Mouse (Mus musculus) CH12.LX (cell line): Measurements from ENCODE around the gene Selplg. TPM values are rescaled to one million over a fixed set of nuclear protein-coding genes. Genes with fewer than 3 reads are reported as not detected.

Experiments used
- DNase-seq: peaks from one replicate; pipeline ENCODE4 v3.0.0-alpha.2; 2013; ENCODE audit errors: extremely low read depth
- H3K27ac ChIP-seq: 2 replicates; pipeline ENCODE4 v1.5.1; 2012; ENCODE audit warnings: low read depth, mild to moderate bottlenecking, control low read depth, moderate library complexity; ENCODE audit not compliant: insufficient read depth
- H3K27me3 ChIP-seq: replicated peaks from 2 replicates; pipeline ENCODE3; 2012; ENCODE audit warnings: inconsistent platforms
- H3K36me3 ChIP-seq, 2 experiments: replicated peaks in 1 of 2; 2 replicates each; pipeline versions ENCODE3 to v1.6.1; 2012; ENCODE audit warnings: inconsistent platforms in 1 of 2, low read length in 1 of 2, mild to moderate bottlenecking in 1 of 2, mixed read lengths in 1 of 2, moderate library complexity in 1 of 2; ENCODE audit not compliant: control insufficient read depth in 1 of 2, insufficient read depth in 1 of 2
- H3K4me1 ChIP-seq, 2 experiments: 2 replicates each; pipeline ENCODE4 v1.6.1; 2012; ENCODE audit warnings: inconsistent platforms in 1 of 2, moderate library complexity in 1 of 2; ENCODE audit not compliant: insufficient read depth in 2 of 2, control insufficient read depth in 1 of 2
- H3K4me2 ChIP-seq: 2 replicates; pipeline ENCODE4 v1.6.1; 2012; ENCODE audit warnings: low read depth, mild to moderate bottlenecking, control low read depth; ENCODE audit not compliant: poor library complexity, insufficient read depth, severe bottlenecking
- H3K4me3 ChIP-seq, 3 experiments: fragments of 150-350 bp in 1 of 3; sonication (generic) in 1 of 3; replicated peaks in 1 of 3; 2 replicates each; pipeline versions ENCODE3 to v1.5.1; 2011 to 2012; ENCODE audit warnings: low read depth in 2 of 3, low read length in 2 of 3, mild to moderate bottlenecking in 2 of 3, moderate library complexity in 2 of 3, control low read depth in 1 of 3, improper control_type of control experiment in 1 of 3, inconsistent platforms in 1 of 3, mixed read lengths in 1 of 3; ENCODE audit not compliant: poor library complexity in 1 of 3
- H3K79me2 ChIP-seq: replicated peaks from 2 replicates; pipeline ENCODE4 v1.6.1; 2012; ENCODE audit warnings: mild to moderate bottlenecking, moderate library complexity; ENCODE audit not compliant: control insufficient read depth, poor library complexity, insufficient read depth, severe bottlenecking; ENCODE audit errors: extremely low read depth
- H3K9ac ChIP-seq: 2 replicates; pipeline ENCODE4 v1.6.1; 2012; ENCODE audit warnings: low read depth, mild to moderate bottlenecking, control low read depth, moderate library complexity; ENCODE audit not compliant: insufficient read depth
- H3K9me3 ChIP-seq: replicated peaks from 2 replicates; pipeline ENCODE3; 2012; ENCODE audit warnings: low read length, inconsistent platforms, mixed read lengths
- CHD1 ChIP-seq: IDR thresholded peaks from 2 replicates; pipeline ENCODE4 v1.6.1; 2012; ENCODE audit warnings: low read depth, low read length, improper control_type of control experiment, inconsistent platforms
- CHD2 ChIP-seq: IDR thresholded peaks from 2 replicates; pipeline ENCODE4 v1.6.1; 2011; ENCODE audit warnings: low read length, improper control_type of control experiment
- CTCF ChIP-seq, 2 experiments: IDR thresholded peaks in 1 of 2; conservative IDR thresholded peaks in 1 of 2; 2 replicates each; pipeline ENCODE4 v1.5.1; 2011 to 2012; ENCODE audit warnings: low read depth in 2 of 2, low read length in 2 of 2, improper control_type of control experiment in 1 of 2, inconsistent platforms in 1 of 2, mild to moderate bottlenecking in 1 of 2, moderate library complexity in 1 of 2
- GABPA ChIP-seq: IDR thresholded peaks from 2 replicates; pipeline ENCODE4 v1.6.1; 2012; ENCODE audit warnings: low read depth, low read length, improper control_type of control experiment, inconsistent platforms; ENCODE audit not compliant: insufficient replicate concordance
- HCFC1 ChIP-seq: IDR thresholded peaks from 2 replicates; pipeline ENCODE4 v1.6.1; 2012; ENCODE audit warnings: low read depth, mild to moderate bottlenecking, inconsistent platforms, low read length, improper control_type of control experiment
- IRF4 ChIP-seq: IDR thresholded peaks from 2 replicates; pipeline ENCODE4 v1.6.1; 2014; ENCODE audit warnings: low read depth, mild to moderate bottlenecking, inconsistent platforms, low read length, improper control_type of control experiment
- JUN ChIP-seq: IDR thresholded peaks from 2 replicates; pipeline ENCODE4 v1.6.1; 2011; ENCODE audit warnings: low read depth, mild to moderate bottlenecking, low read length, improper control_type of control experiment, moderate library complexity; ENCODE audit not compliant: insufficient read depth
- KAT2A ChIP-seq: IDR thresholded peaks from 2 replicates; pipeline ENCODE4 v1.6.1; 2012; ENCODE audit warnings: low read length, improper control_type of control experiment, inconsistent platforms; ENCODE audit not compliant: insufficient replicate concordance
- MAX ChIP-seq: IDR thresholded peaks from 2 replicates; pipeline ENCODE4 v1.6.1; 2011; ENCODE audit warnings: low read length, improper control_type of control experiment
- MAZ ChIP-seq: IDR thresholded peaks from 2 replicates; pipeline ENCODE4 v1.6.1; 2012; ENCODE audit warnings: low read depth, mild to moderate bottlenecking, inconsistent platforms, low read length, improper control_type of control experiment, moderate library complexity
- MEF2A ChIP-seq: IDR thresholded peaks from 2 replicates; pipeline ENCODE4 v1.6.1; 2014; ENCODE audit warnings: low read depth, mild to moderate bottlenecking, inconsistent platforms, low read length, improper control_type of control experiment, borderline replicate concordance
- MYC ChIP-seq: IDR thresholded peaks from 2 replicates; pipeline ENCODE4 v1.6.1; 2011; ENCODE audit warnings: low read depth, mild to moderate bottlenecking, improper control_type of control experiment, low read length
- NRF1 ChIP-seq: IDR thresholded peaks from 2 replicates; pipeline ENCODE4 v1.6.1; 2014; ENCODE audit warnings: low read depth, mild to moderate bottlenecking, inconsistent platforms, low read length, improper control_type of control experiment, moderate library complexity
- PAX5 ChIP-seq: IDR thresholded peaks from 2 replicates; pipeline ENCODE4 v1.6.1; 2012; ENCODE audit warnings: low read length, inconsistent platforms, mixed read lengths
- POLR2AphosphoS2 ChIP-seq: IDR thresholded peaks from 2 replicates; pipeline ENCODE4 v1.6.1; 2011; ENCODE audit warnings: low read depth, low read length, improper control_type of control experiment
- USF1 ChIP-seq: IDR thresholded peaks from 2 replicates; pipeline ENCODE4 v1.6.1; 2014; ENCODE audit warnings: low read depth, mild to moderate bottlenecking, inconsistent platforms, low read length, improper control_type of control experiment
- ZC3H11A ChIP-seq: IDR thresholded peaks from 2 replicates; pipeline ENCODE4 v1.6.1; 2012; ENCODE audit warnings: low read depth, mild to moderate bottlenecking, inconsistent platforms, low read length, improper control_type of control experiment
- ZMIZ1 ChIP-seq: IDR thresholded peaks from 2 replicates; pipeline ENCODE4 v1.6.1; 2012; ENCODE audit warnings: low read depth, mild to moderate bottlenecking, inconsistent platforms, low read length, improper control_type of control experiment
- ZNF384 ChIP-seq: IDR thresholded peaks from 2 replicates; pipeline ENCODE4 v1.6.1; 2012; ENCODE audit warnings: low read depth, low read length, improper control_type of control experiment, inconsistent platforms
- dilution Hi-C: fragments of 300-500 bp; cut with MboI; formaldehyde crosslinking; loops from 2 replicates; pipeline ENCODE4 v1.14.3; 2020; ENCODE audit warnings: low sequenced_read_pairs; ENCODE audit not compliant: extremely low pct_unique_long_range_greater_than_20kb, extremely low pct_ligation_motif_present
- in situ Hi-C: fragments of 300-500 bp; cut with MboI; formaldehyde crosslinking; loops from 3 replicates; pipeline ENCODE4 v1.14.3; 2019; ENCODE audit warnings: low sequenced_read_pairs, low pct_ligation_motif_present, low pct_unique_long_range_greater_than_20kb, mixed read lengths
- polyA plus RNA-seq: library from polyadenylated mRNA; unstranded; fragments of >175 nt; gene quantifications from 2 replicates; pipeline ENCODE4 v1.2.1, GENCODE M21; 2012; ENCODE audit warnings: low read depth; ENCODE audit not compliant: insufficient read length
- total RNA-seq, 2 experiments: library from RNA; depleted of rRNA; stranded (reverse); fragments of 300-350 nt in 1 of 2; fragments of >200 nt in 1 of 2; gene quantifications; 2 replicates each; pipeline ENCODE4 v1.2.3; 2012 to 2014

Selplg gene
- total and polyA plus RNA-seq, 3 experiments, result 29.4 to 58.5 (median 41.6) TPM

GRCm38 (mm10) chr5:113782624-113783023 is 49.8 kb downstream of the Selplg start:
- Histone ChIP-seq H3K4me2 (no peak overlapping the region), H3K27me3 (no peaks in the 10 kb centered on the region)
- no peak for DNase-seq
- TF ChIP-seq MAZ, result no peak
- no peak for TF ChIP-seq USF1
- no peak for TF ChIP-seq GABPA
- TF ChIP-seq MYC, result no peak
- TF ChIP-seq MEF2A, result no peak
- TF ChIP-seq PAX5, result no peak
- TF ChIP-seq CTCF (conservative IDR thresholded peaks at IDR 0.05 in 1 of 2, IDR thresholded peaks at IDR 0.05 in 1 of 2; ENCODE audit: low read depth in 2 of 2, low read length in 2 of 2), result no peak
- no peak for TF ChIP-seq JUN
- no peak for TF ChIP-seq CHD1
- TF ChIP-seq MAX, result no peak
- no peak for TF ChIP-seq ZMIZ1
- no peak for TF ChIP-seq KAT2A
- no peak for TF ChIP-seq ZC3H11A
- no peak for TF ChIP-seq CHD2
- no peak for TF ChIP-seq IRF4
- TF ChIP-seq HCFC1, result no peak
- TF ChIP-seq, all 38 proteins: peak for 0
- Histone ChIP-seq H3K79me2 (no peaks in the 10 kb centered on the region), H3K9me3 (peaks cover 4% of the 10 kb centered on the region), H3K27ac (no peak overlapping the region), H3K9ac (no peak overlapping the region), H3K4me1 (peaks cover 14 to 54% of the 10 kb centered on the region in 2 experiments), H3K4me3 (no peak overlapping the region), H3K36me3 (peaks cover 0 to 14% of the 10 kb centered on the region in 2 experiments)
- dilution Hi-C loops, result no loop called here
- in situ Hi-C loops, result no loop called here

- Histone ChIP-seq H3K79me2 (no peaks in the 10 kb centered on the region), H3K9me3 (peaks cover 4% of the 10 kb centered on the region)
- TF ChIP-seq CHD1 (no peak), HCFC1 (no peak), POLR2AphosphoS2 (no peak), KAT2A (no peak), NRF1 (no peak), MAZ (no peak), ZMIZ1 (no peak), ZNF384 (peak; percentile 80)
- TF ChIP-seq, all 38 proteins: peak for 1
- Histone ChIP-seq H3K4me1 (peaks cover 19 to 58% of the 10 kb centered on the region in 2 experiments), H3K9ac (no peak overlapping the region), H3K27ac (no peak overlapping the region), H3K4me3 (no peak overlapping the region), H3K27me3 (no peaks in the 10 kb centered on the region), H3K36me3 (peaks cover 4 to 18% of the 10 kb centered on the region in 2 experiments), H3K4me2 (no peak overlapping the region)
- in situ Hi-C loops (no loop called here), dilution Hi-C loops (no loop called here)
- DNase-seq, result no peak
These were observed 50.6 kb downstream of the Selplg start for GRCm38 (mm10) chr5:113781875-113782274.
